Mouse (Mus musculus) MEL (cell line): ENCODE data around the gene Ankrd33b. TPM values are rescaled to one million over a fixed set of nuclear protein-coding genes. Genes with fewer than 3 reads are reported as not detected.
A peak's percentile ranks its signal among the peaks of the same experiment; 100 is the strongest.

Source experiments
- DNase-seq: peaks from one replicate; pipeline ENCODE4 v3.0.0; 2011; ENCODE audit warnings: low read depth, low spot score
- H3K27ac ChIP-seq: 2 replicates; pipeline ENCODE4 v1.5.1; 2012; ENCODE audit warnings: low read depth, mild to moderate bottlenecking, control low read depth, low read length, moderate library complexity; ENCODE audit not compliant: control insufficient read depth
- H3K27me3 ChIP-seq, 2 experiments: fragments of 150-350 bp in 1 of 2; sonication (generic) in 1 of 2; 2 replicates each; pipeline ENCODE4 v1.6.1; 2012; ENCODE audit warnings: low read length in 2 of 2, mild to moderate bottlenecking in 2 of 2, improper control_type of control experiment in 1 of 2, moderate library complexity in 1 of 2; ENCODE audit not compliant: insufficient read depth in 2 of 2, control insufficient read depth in 1 of 2
- H3K36me3 ChIP-seq, 2 experiments: 2 replicates each; pipeline ENCODE4 v1.6.1; 2012 to 2014; ENCODE audit warnings: low read length in 2 of 2, improper control_type of control experiment in 1 of 2, inconsistent platforms in 1 of 2, mild to moderate bottlenecking in 1 of 2; ENCODE audit not compliant: insufficient read depth in 2 of 2, control insufficient read depth in 1 of 2
- H3K4me1 ChIP-seq, 2 experiments: fragments of 150-350 bp in 1 of 2; sonication (generic) in 1 of 2; 2 replicates each; pipeline ENCODE4 v1.6.1; 2012; ENCODE audit warnings: low read length in 2 of 2, improper control_type of control experiment in 1 of 2, mild to moderate bottlenecking in 1 of 2; ENCODE audit not compliant: insufficient read depth in 2 of 2, control insufficient read depth in 1 of 2
- H3K4me3 ChIP-seq, 2 experiments: fragments of 150-350 bp in 1 of 2; sonication (generic) in 1 of 2; 2 replicates each; pipeline ENCODE4 v1.5.1; 2012; ENCODE audit warnings: low read depth in 2 of 2, low read length in 2 of 2, mild to moderate bottlenecking in 2 of 2, moderate library complexity in 2 of 2, control low read depth in 1 of 2, improper control_type of control experiment in 1 of 2; ENCODE audit not compliant: control insufficient read depth in 1 of 2, insufficient read depth in 1 of 2
- H3K79me2 ChIP-seq: 2 replicates; pipeline ENCODE4 v1.6.1; 2012; ENCODE audit warnings: mild to moderate bottlenecking, low read length, moderate library complexity; ENCODE audit not compliant: control insufficient read depth, poor library complexity, insufficient read depth
- H3K9ac ChIP-seq: 2 replicates; pipeline ENCODE4 v1.6.1; 2012; ENCODE audit warnings: low read depth, mild to moderate bottlenecking, control low read depth, low read length, moderate library complexity; ENCODE audit not compliant: control insufficient read depth, poor library complexity, severe bottlenecking
- H3K9me3 ChIP-seq: fragments of 150-350 bp; sonication (generic); replicated peaks from 2 replicates; pipeline ENCODE4 v1.6.1; 2012; ENCODE audit warnings: mild to moderate bottlenecking, low read length, improper control_type of control experiment, moderate library complexity; ENCODE audit not compliant: insufficient read depth
- BHLHE40 ChIP-seq: IDR thresholded peaks from 2 replicates; pipeline ENCODE4 v1.6.1; 2012; ENCODE audit warnings: low read depth, mild to moderate bottlenecking, inconsistent platforms, low read length, improper control_type of control experiment, borderline replicate concordance
- CHD1 ChIP-seq: IDR thresholded peaks from 2 replicates; pipeline ENCODE4 v1.6.1; 2012; ENCODE audit warnings: low read depth, mild to moderate bottlenecking, inconsistent platforms, low read length, improper control_type of control experiment
- CTCF ChIP-seq, 3 experiments: IDR thresholded peaks in 2 of 3; conservative IDR thresholded peaks in 1 of 3; 2 replicates each; pipeline ENCODE4 v1.5.1; 2011 to 2012; ENCODE audit warnings: low read length in 3 of 3, low read depth in 2 of 3, mild to moderate bottlenecking in 2 of 3, improper control_type of control experiment in 1 of 3, inconsistent platforms in 1 of 3, mixed read lengths in 1 of 3, moderate library complexity in 1 of 3; ENCODE audit not compliant: control insufficient read depth in 1 of 3, insufficient read depth in 1 of 3, poor library complexity in 1 of 3, severe bottlenecking in 1 of 3
- E2F4 ChIP-seq: IDR thresholded peaks from 2 replicates; pipeline ENCODE4 v1.6.1; 2011; ENCODE audit warnings: low read depth, low read length, improper control_type of control experiment, borderline replicate concordance
- ELF1 ChIP-seq: IDR thresholded peaks from 2 replicates; pipeline ENCODE4 v1.6.1; 2014; ENCODE audit warnings: low read depth, mild to moderate bottlenecking, inconsistent platforms, low read length, improper control_type of control experiment, moderate library complexity
- EP300 ChIP-seq, 2 experiments: IDR thresholded peaks; 2 replicates each; pipeline ENCODE4 v1.6.1; 2011; ENCODE audit warnings: improper control_type of control experiment in 2 of 2, low read length in 2 of 2, low read depth in 1 of 2, mild to moderate bottlenecking in 1 of 2
- GATA1 ChIP-seq: IDR thresholded peaks from 2 replicates; pipeline ENCODE4 v1.6.1; 2011; ENCODE audit warnings: low read depth, low read length, improper control_type of control experiment
- MAX ChIP-seq: IDR thresholded peaks from 2 replicates; pipeline ENCODE4 v1.6.1; 2011; ENCODE audit warnings: low read length, improper control_type of control experiment
- MAZ ChIP-seq: IDR thresholded peaks from 2 replicates; pipeline ENCODE4 v1.6.1; 2012; ENCODE audit warnings: low read depth, mild to moderate bottlenecking, inconsistent platforms, low read length, improper control_type of control experiment
- MXI1 ChIP-seq: IDR thresholded peaks from 2 replicates; pipeline ENCODE4 v1.6.1; 2011; ENCODE audit warnings: mild to moderate bottlenecking, low read depth, low read length, improper control_type of control experiment
- MYC ChIP-seq: IDR thresholded peaks from 2 replicates; pipeline ENCODE4 v1.6.1; 2011; ENCODE audit warnings: low read depth, mild to moderate bottlenecking, low read length, improper control_type of control experiment, moderate library complexity
- NELFE ChIP-seq: IDR thresholded peaks from 2 replicates; pipeline ENCODE4 v1.6.1; 2011; ENCODE audit warnings: low read depth, low read length, improper control_type of control experiment
- POLR2A ChIP-seq, 2 experiments: IDR thresholded peaks; 2 replicates each; pipeline ENCODE4 v1.6.1; 2011 to 2012; ENCODE audit warnings: low read length in 2 of 2, mild to moderate bottlenecking in 2 of 2, control low read depth in 1 of 2, improper control_type of control experiment in 1 of 2, low read depth in 1 of 2, moderate library complexity in 1 of 2; ENCODE audit not compliant: control insufficient read depth in 1 of 2, insufficient read depth in 1 of 2, poor library complexity in 1 of 2
- POLR2AphosphoS2 ChIP-seq: IDR thresholded peaks from 2 replicates; pipeline ENCODE4 v1.6.1; 2011; ENCODE audit warnings: low read length, improper control_type of control experiment
- POLR2AphosphoS5 ChIP-seq: IDR thresholded peaks from 2 replicates; pipeline ENCODE4 v1.6.1; 2012; ENCODE audit warnings: low read depth, borderline replicate concordance, mild to moderate bottlenecking, inconsistent platforms, low read length, moderate library complexity, mixed read lengths
- RAD21 ChIP-seq: IDR thresholded peaks from 2 replicates; pipeline ENCODE4 v1.6.1; 2011; ENCODE audit warnings: mild to moderate bottlenecking, low read depth, low read length, improper control_type of control experiment
- RCOR1 ChIP-seq: IDR thresholded peaks from 2 replicates; pipeline ENCODE4 v1.6.1; 2012; ENCODE audit warnings: low read depth, mild to moderate bottlenecking, inconsistent platforms, low read length, improper control_type of control experiment
- SMC3 ChIP-seq: IDR thresholded peaks from 2 replicates; pipeline ENCODE4 v1.6.1; 2011; ENCODE audit warnings: low read depth, low read length, improper control_type of control experiment
- TAL1 ChIP-seq: IDR thresholded peaks from 2 replicates; pipeline ENCODE4 v1.6.1; 2012; ENCODE audit warnings: mild to moderate bottlenecking, inconsistent platforms, low read length, moderate library complexity, mixed read lengths
- UBTF ChIP-seq: IDR thresholded peaks from 2 replicates; pipeline ENCODE4 v1.6.1; 2012; ENCODE audit warnings: low read depth, mild to moderate bottlenecking, inconsistent platforms, low read length, improper control_type of control experiment, moderate library complexity, borderline replicate concordance; ENCODE audit not compliant: insufficient read depth
- USF1 ChIP-seq: IDR thresholded peaks from 2 replicates; pipeline ENCODE4 v1.6.1; 2014; ENCODE audit warnings: low read depth, mild to moderate bottlenecking, inconsistent platforms, low read length, improper control_type of control experiment, moderate library complexity
- USF2 ChIP-seq, 2 experiments: IDR thresholded peaks; 2 replicates each; pipeline ENCODE4 v1.6.1; 2011 to 2012; ENCODE audit warnings: improper control_type of control experiment in 2 of 2, low read length in 2 of 2, borderline replicate concordance in 1 of 2, inconsistent platforms in 1 of 2, low read depth in 1 of 2, mild to moderate bottlenecking in 1 of 2; ENCODE audit not compliant: insufficient read depth in 1 of 2
- ZC3H11A ChIP-seq: IDR thresholded peaks from 2 replicates; pipeline ENCODE4 v1.6.1; 2012; ENCODE audit warnings: low read depth, mild to moderate bottlenecking, inconsistent platforms, low read length, improper control_type of control experiment
- ZKSCAN1 ChIP-seq: IDR thresholded peaks from 2 replicates; pipeline ENCODE4 v1.6.1; 2012; ENCODE audit warnings: low read depth, mild to moderate bottlenecking, inconsistent platforms, low read length, improper control_type of control experiment, moderate library complexity
- polyA plus RNA-seq, 2 experiments: library from polyadenylated mRNA; stranded (reverse) in 1 of 2; unstranded in 1 of 2; fragments of >175 nt in 1 of 2; fragments of >200 nt in 1 of 2; gene quantifications; 2 replicates each; pipeline versions ENCODE4 v1.2.1 to v1.2.4; 2012; ENCODE audit warnings: low replicate concordance in 2 of 2, low read depth in 1 of 2; ENCODE audit not compliant: insufficient read length in 2 of 2, insufficient read depth in 1 of 2, missing spikeins in 1 of 2
- total RNA-seq: library from RNA; depleted of rRNA; stranded (reverse); fragments of 300-350 nt; gene quantifications from 2 replicates; pipeline ENCODE4 v1.2.3, GENCODE M21; 2012

The Ankrd33b gene
- total and polyA plus RNA-seq, 3 experiments, result 11.1 to 16.1 TPM; not detected in 1

DNA sequence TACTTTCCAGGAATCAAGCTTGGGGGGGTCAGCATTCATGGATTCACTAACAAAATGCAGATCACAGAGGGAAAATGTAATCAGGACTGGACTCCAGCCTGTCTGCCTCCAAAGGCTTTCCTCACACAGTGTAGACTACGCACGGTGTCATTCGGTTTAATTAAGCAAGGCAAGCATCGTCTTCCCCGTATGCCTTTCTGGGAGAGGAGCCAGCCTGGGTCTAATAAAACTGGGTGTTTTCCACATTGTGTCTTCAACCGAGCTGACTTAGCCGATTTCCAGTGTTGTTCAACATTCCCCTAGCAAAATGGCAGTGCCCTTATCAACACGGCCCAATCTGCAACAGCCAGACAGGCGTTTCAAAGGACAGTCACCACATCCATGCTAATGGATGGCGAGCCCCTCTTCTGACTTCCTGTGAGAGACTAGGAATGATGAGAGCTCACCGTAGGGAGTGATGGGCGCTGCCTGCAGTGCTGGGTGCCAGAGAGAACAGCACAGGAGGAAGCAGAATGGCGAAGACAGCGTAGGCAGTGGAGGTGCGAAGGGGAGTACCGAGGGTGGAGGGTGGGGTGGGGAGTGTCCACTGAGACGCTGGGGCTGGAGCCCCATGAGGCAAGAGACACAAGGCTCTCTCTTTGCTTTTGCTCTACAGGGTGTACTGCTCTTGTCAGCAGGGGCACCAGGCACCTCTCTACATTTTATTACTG lies 82.4 kb downstream of the Ankrd33b start:
- TF ChIP-seq MXI1, result no peak
- no peak for TF ChIP-seq POLR2AphosphoS2
- TF ChIP-seq UBTF, result no peak
- no peak for TF ChIP-seq GATA1
- TF ChIP-seq E2F4, result no peak
- TF ChIP-seq MAZ, result no peak
- TF ChIP-seq ELF1, result no peak
- no peak for TF ChIP-seq NELFE
- no peak for TF ChIP-seq MYC
- no peak for TF ChIP-seq TAL1
- no peak for TF ChIP-seq POLR2A (IDR thresholded peaks at IDR 0.05; ENCODE audit: control insufficient read depth in 1 of 2, insufficient read depth in 1 of 2, low read depth in 1 of 2, low read length in 2 of 2, poor library complexity in 1 of 2)
- no peak for TF ChIP-seq ZKSCAN1
- TF ChIP-seq RCOR1, result no peak
- TF ChIP-seq EP300 (IDR thresholded peaks at IDR 0.05; ENCODE audit: low read depth in 1 of 2, low read length in 2 of 2), result no peak
- TF ChIP-seq CHD1, result no peak
- no peak for TF ChIP-seq USF1
- TF ChIP-seq MAX, result no peak
- no peaks in the 10 kb centered on the region for H3K27me3 ChIP-seq
- H3K9ac ChIP-seq, result no peak overlapping the region
- H3K4me3 ChIP-seq, result no peak overlapping the region
- H3K79me2 ChIP-seq, result no peaks in the 10 kb centered on the region
- no peak for DNase-seq
- H3K4me1 ChIP-seq, result peaks cover 6 to 22% of the 10 kb centered on the region in 2 experiments
- H3K27ac ChIP-seq, result no peak overlapping the region
- H3K9me3 ChIP-seq, result no peaks in the 10 kb centered on the region
- peaks cover 0 to 16% of the 10 kb centered on the region in 2 experiments; a peak in 2 of 4 replicates for H3K36me3 ChIP-seq

- no peak overlapping the region for H3K4me3 ChIP-seq
- no peak for TF ChIP-seq BHLHE40
- no peak for TF ChIP-seq USF2 (IDR thresholded peaks at IDR 0.05; ENCODE audit: borderline replicate concordance in 1 of 2, insufficient read depth in 1 of 2, low read depth in 1 of 2, low read length in 2 of 2)
- TF ChIP-seq RAD21, result peak; percentile 56
- TF ChIP-seq ZC3H11A, result peak; percentile 61; the same call in 1 of the 2 replicates
- TF ChIP-seq SMC3, result peak; percentile 58
- TF ChIP-seq POLR2AphosphoS5, result no peak
- TF ChIP-seq CTCF (IDR thresholded peaks at IDR 0.05 in 2 of 3, conservative IDR thresholded peaks at IDR 0.05 in 1 of 3; ENCODE audit: control insufficient read depth in 1 of 3, insufficient read depth in 1 of 3, low read depth in 2 of 3, low read length in 3 of 3, poor library complexity in 1 of 3, severe bottlenecking in 1 of 3), result peak; percentile 46 to 67 (median 57)
- TF ChIP-seq, all 39 proteins: peak for 4
- Histone ChIP-seq H3K4me1 (peaks cover 6 to 22% of the 10 kb centered on the region in 2 experiments), H3K36me3 (peaks cover 0 to 16% of the 10 kb centered on the region in 2 experiments; a peak in 2 of 4 replicates), H3K27ac (no peak overlapping the region), H3K79me2 (no peaks in the 10 kb centered on the region), H3K9ac (no peak overlapping the region), H3K9me3 (no peaks in the 10 kb centered on the region), H3K27me3 (no peaks in the 10 kb centered on the region)
- DNase-seq, result peak; percentile 28
Observed at GRCm38 (mm10) chr15:31284142-31284541, 83.4 kb downstream of the Ankrd33b start.
